Mouse (Mus musculus) G1E (cell line): ENCODE results near the gene Snrnp40. TPM values are rescaled to one million over a fixed set of nuclear protein-coding genes. Genes with fewer than 3 reads are reported as not detected.

ENCODE experiments used
- ATAC-seq: 2 replicates; pipeline ENCODE4 v1.8.0; 2016; ENCODE audit warnings: mild to moderate bottlenecking; ENCODE audit not compliant: insufficient number of reproducible peaks, poor library complexity, low FRiP score, severe bottlenecking; ENCODE audit errors: extremely low read depth
- DNase-seq: peaks from one replicate; pipeline ENCODE4 v3.0.0; 2012; ENCODE audit warnings: low spot score
- H3K27me3 ChIP-seq: 2 replicates; pipeline ENCODE4 v1.6.1; 2012; ENCODE audit warnings: mild to moderate bottlenecking, low read length, inconsistent platforms; ENCODE audit not compliant: insufficient read depth
- H3K36me3 ChIP-seq: replicated peaks from 2 replicates; pipeline ENCODE3; 2012; ENCODE audit warnings: mild to moderate bottlenecking, inconsistent platforms
- H3K4me1 ChIP-seq: 2 replicates; pipeline ENCODE4 v1.6.1; 2012; ENCODE audit warnings: low read depth, low read length, inconsistent platforms, mixed read lengths; ENCODE audit not compliant: insufficient read depth
- H3K4me3 ChIP-seq: 2 replicates; pipeline ENCODE4 v1.5.1; 2012; ENCODE audit warnings: low read depth, mild to moderate bottlenecking, inconsistent platforms, low read length, moderate library complexity, mixed read lengths
- H3K9me3 ChIP-seq: replicated peaks from 2 replicates; pipeline ENCODE4 v1.6.1; 2012; ENCODE audit warnings: inconsistent platforms
- CTCF ChIP-seq: IDR thresholded peaks from 2 replicates; pipeline ENCODE4 v1.5.1; 2012; ENCODE audit warnings: low read depth, low read length, inconsistent platforms, mixed read lengths
- GATA1 ChIP-seq: IDR thresholded peaks from 2 replicates; pipeline ENCODE4 v1.6.1; 2012; ENCODE audit warnings: borderline replicate concordance, low read length, inconsistent platforms, mixed read lengths
- GATA2 ChIP-seq: IDR thresholded peaks from 2 replicates; pipeline ENCODE4 v1.6.1; 2012; ENCODE audit warnings: low read depth, low read length, inconsistent platforms, borderline replicate concordance
- POLR2AphosphoS5 ChIP-seq: IDR thresholded peaks from 2 replicates; pipeline ENCODE4 v1.6.1; 2012; ENCODE audit warnings: low read depth, low read length, inconsistent platforms; ENCODE audit not compliant: insufficient replicate concordance
- TAL1 ChIP-seq: conservative IDR thresholded peaks from 2 replicates; pipeline ENCODE4 v1.6.1; 2012; ENCODE audit warnings: low read depth, low read length, inconsistent platforms, mixed read lengths
- polyA plus RNA-seq: library from polyadenylated mRNA; stranded (reverse); fragments of >175 nt; gene quantifications from 2 replicates; pipeline ENCODE4 v1.2.3, GENCODE M21; 2012
- total RNA-seq, 2 experiments: library from RNA; stranded (forward) in 1 of 2; stranded (reverse) in 1 of 2; fragments of 200-1000 nt in 1 of 2; fragments of >200 nt in 1 of 2; fragmentation: Nextera tagmentation in 1 of 2; gene quantifications; 2 replicates each; pipeline ENCODE4 v1.2.3; 2014 to 2017

Snrnp40 gene
- total and polyA plus RNA-seq, 3 experiments, result 41.5 to 91.2 (median 73.2) TPM

GRCm38 (mm10) chr4:130376675-130377074, 16.7 kb downstream of the Snrnp40 start:
- TF ChIP-seq TAL1 (no peak), GATA2 (no peak), GATA1 (no peak), POLR2AphosphoS5 (no peak), CTCF (no peak)
- no peak for ATAC-seq
- H3K36me3 ChIP-seq, result peaks cover 94% of the 10 kb centered on the region

GRCm38 (mm10) chr4:130377500-130377899, 17.6 kb downstream of the Snrnp40 start:
- peaks cover 97% of the 10 kb centered on the region for H3K36me3 ChIP-seq
- DNase-seq (no peak), ATAC-seq (no peak)

More at GRCm38 (mm10) chr4:130376675-130377074, 16.7 kb downstream of the Snrnp40 start:
- H3K4me3 ChIP-seq, result no peak overlapping the region
- no peaks in the 10 kb centered on the region for H3K27me3 ChIP-seq
- H3K4me1 ChIP-seq, result peaks cover 8% of the 10 kb centered on the region; the same call in 1 of the 2 replicates
- H3K9me3 ChIP-seq, result peaks cover 4% of the 10 kb centered on the region; the same call in 1 of the 2 replicates
- DNase-seq, result no peak

GRCm38 (mm10) chr4:130379181-130379580, 19.2 kb downstream of the Snrnp40 start:
- ATAC-seq (no peak), DNase-seq (no peak)
- no peak overlapping the region for H3K4me3 ChIP-seq
- H3K4me1 ChIP-seq, result peaks cover 8% of the 10 kb centered on the region; the same call in 1 of the 2 replicates
- peaks cover 97% of the 10 kb centered on the region for H3K36me3 ChIP-seq
- H3K9me3 ChIP-seq, result peaks cover 4% of the 10 kb centered on the region; the same call in 1 of the 2 replicates
- no peaks in the 10 kb centered on the region for H3K27me3 ChIP-seq
- TF ChIP-seq GATA1, result no peak
- no peak for TF ChIP-seq CTCF
- TF ChIP-seq TAL1, result no peak
- TF ChIP-seq GATA2, result no peak
- TF ChIP-seq POLR2AphosphoS5, result no peak

More at GRCm38 (mm10) chr4:130377500-130377899, 17.6 kb downstream of the Snrnp40 start:
- H3K4me3 ChIP-seq, result no peak overlapping the region
- H3K4me1 ChIP-seq, result peaks cover 8% of the 10 kb centered on the region; the same call in 1 of the 2 replicates
- no peaks in the 10 kb centered on the region for H3K27me3 ChIP-seq
- TF ChIP-seq POLR2AphosphoS5, result no peak
- TF ChIP-seq TAL1, result no peak
- no peak for TF ChIP-seq GATA1
- TF ChIP-seq CTCF, result no peak
- no peak for TF ChIP-seq GATA2
- H3K9me3 ChIP-seq, result peaks cover 4% of the 10 kb centered on the region; the same call in 1 of the 2 replicates

- no peak overlapping the region for H3K4me3 ChIP-seq
- peaks cover 96% of the 10 kb centered on the region for H3K36me3 ChIP-seq
- H3K27me3 ChIP-seq, result no peaks in the 10 kb centered on the region
- ATAC-seq, result no peak
- DNase-seq, result no peak
- peaks cover 4% of the 10 kb centered on the region; the same call in 1 of the 2 replicates for H3K9me3 ChIP-seq
- H3K4me1 ChIP-seq, result peaks cover 8% of the 10 kb centered on the region; the same call in 1 of the 2 replicates
- TF ChIP-seq CTCF (no peak), POLR2AphosphoS5 (no peak), GATA2 (no peak), TAL1 (no peak), GATA1 (no peak)
Observed at GRCm38 (mm10) chr4:130380418-130380817, 20.5 kb downstream of the Snrnp40 start.

GRCm38 (mm10) chr4:130387256-130387655, 27.3 kb downstream of the Snrnp40 start:
- H3K4me1 ChIP-seq, result no peaks in the 10 kb centered on the region
- TF ChIP-seq TAL1 (no peak), GATA1 (no peak), POLR2AphosphoS5 (no peak), GATA2 (no peak), CTCF (no peak)
- peaks cover 95% of the 10 kb centered on the region for H3K36me3 ChIP-seq
- DNase-seq, result no peak
- H3K4me3 ChIP-seq, result no peak overlapping the region
- no peaks in the 10 kb centered on the region for H3K27me3 ChIP-seq
- no peak for ATAC-seq
- no peaks in the 10 kb centered on the region for H3K9me3 ChIP-seq

- Histone ChIP-seq H3K27me3 (no peaks in the 10 kb centered on the region), H3K4me3 (no peak overlapping the region), H3K36me3 (peaks cover 73% of the 10 kb centered on the region), H3K4me1 (no peaks in the 10 kb centered on the region), H3K9me3 (no peaks in the 10 kb centered on the region)
- ATAC-seq, result no peak
- no peak for TF ChIP-seq GATA1
- no peak for TF ChIP-seq CTCF
- TF ChIP-seq TAL1, result no peak
- no peak for TF ChIP-seq POLR2AphosphoS5
- TF ChIP-seq GATA2, result no peak
- no peak for DNase-seq
Observed at GRCm38 (mm10) chr4:130389496-130389895, 29.6 kb downstream of the Snrnp40 start.

- ATAC-seq (no peak), DNase-seq (no peak)
- no peaks in the 10 kb centered on the region for H3K9me3 ChIP-seq
- TF ChIP-seq GATA2 (no peak), GATA1 (no peak), CTCF (no peak), POLR2AphosphoS5 (no peak), TAL1 (no peak)
- peaks cover 69% of the 10 kb centered on the region for H3K36me3 ChIP-seq
- H3K4me3 ChIP-seq, result no peak overlapping the region
- no peaks in the 10 kb centered on the region for H3K4me1 ChIP-seq
- no peaks in the 10 kb centered on the region for H3K27me3 ChIP-seq
Observed at GRCm38 (mm10) chr4:130389927-130390326, 30.0 kb downstream of the Snrnp40 start.
